Mouse (Mus musculus) stomach, postnatal 0 days (tissue): ENCODE data around the gene Olfr785. TPM values are rescaled to one million over a fixed set of nuclear protein-coding genes. Genes with fewer than 3 reads are reported as not detected.
"Not testable (repeated sequence)": the region's sequence is repeated elsewhere in the genome, so short reads cannot be mapped to it uniquely, and the experiment has no call there.

Experiments
- ATAC-seq: fragments of 200-750 bp; cut with Nextera tagmentation; 2 replicates; pipeline ENCODE4 v1.8.0; 2017; ENCODE audit not compliant: low FRiP score, low TSS enrichment
- DNase-seq: peaks from one replicate; pipeline ENCODE4 v3.0.0-alpha.2; 2016; ENCODE audit warnings: low spot score
- H3K27ac ChIP-seq: fragments of 300-500 bp; sonication (generic); replicated peaks from 2 replicates; pipeline ENCODE4 v1.5.1; 2014; ENCODE audit warnings: mild to moderate bottlenecking, control low read depth
- H3K27me3 ChIP-seq: fragments of 300-500 bp; sonication (generic); 2 replicates; pipeline ENCODE4 v1.6.1; 2014; ENCODE audit warnings: low read length; ENCODE audit not compliant: control insufficient read depth, insufficient read depth
- H3K36me3 ChIP-seq: fragments of 300-500 bp; sonication (generic); 2 replicates; pipeline ENCODE4 v1.6.1; 2014; ENCODE audit warnings: low read length, mixed read lengths; ENCODE audit not compliant: control insufficient read depth, insufficient read depth
- H3K4me1 ChIP-seq: fragments of 300-500 bp; sonication (generic); replicated peaks from 2 replicates; pipeline ENCODE4 v1.6.1; 2014; ENCODE audit warnings: antibody characterized with exemption; ENCODE audit not compliant: control insufficient read depth, insufficient read depth
- H3K4me2 ChIP-seq: fragments of 300-500 bp; sonication (generic); replicated peaks from 2 replicates; pipeline ENCODE4 v1.6.1; 2014; ENCODE audit warnings: low read depth, mild to moderate bottlenecking, control low read depth, moderate library complexity
- H3K4me3 ChIP-seq: fragments of 300-500 bp; sonication (generic); 2 replicates; pipeline ENCODE4 v1.5.1; 2014; ENCODE audit warnings: low read depth, low read length, control low read depth
- H3K9ac ChIP-seq: fragments of 300-500 bp; sonication (generic); 2 replicates; pipeline ENCODE4 v1.6.1; 2014; ENCODE audit warnings: mild to moderate bottlenecking, low read length, control low read depth, mixed read lengths
- H3K9me3 ChIP-seq: fragments of 300-500 bp; sonication (generic); 2 replicates; pipeline ENCODE4 v1.6.1; 2016; ENCODE audit warnings: low read length; ENCODE audit not compliant: control insufficient read depth
- CTCF ChIP-seq: IDR thresholded peaks from 2 replicates; pipeline ENCODE4 v1.5.1; 2016; ENCODE audit warnings: antibody characterized with exemption, low read depth, mild to moderate bottlenecking, moderate library complexity
- EP300 ChIP-seq: optimal IDR thresholded peaks from 2 replicates; pipeline ENCODE3; 2016; ENCODE audit warnings: antibody characterized with exemption
- WGBS: fragments of 180-500 bp; shearing (Covaris S2); extraction: QIAGEN DNeasy Blood & Tissue Kit; methylation state at CpG from one replicate; pipeline ENCODE4 v1.1.7; 2014; 5-methylcytosine and 5-hydroxymethylcytosine counted together
- polyA plus RNA-seq: library from polyadenylated mRNA; unstranded; fragments of >200 nt; fragmentation: Nextera tagmentation; extraction: Ambion mirVana; gene quantifications from 2 replicates; pipeline ENCODE4 v1.2.1, GENCODE M21; 2015

The Olfr785 gene
- not detected in 2 replicates for polyA plus RNA-seq

GRCm38 (mm10) chr10:129405126-129405525 is at the start of gene Olfr785:
Olfr785 (plus strand) TSS chr10:129405426.
- Histone ChIP-seq H3K36me3 (no peaks in the 10 kb centered on the region), H3K4me3 (no peak within 1 kb of the TSS), H3K4me2 (no peak within 1 kb of the TSS), H3K4me1 (no peaks in the 10 kb centered on the region), H3K27me3 (no peaks in the 10 kb centered on the region), H3K27ac (no peak within 1 kb of the TSS), H3K9me3 (no peaks in the 10 kb centered on the region), H3K9ac (no peak within 1 kb of the TSS)
- no peak for DNase-seq
- no peak for ATAC-seq
- 67% methylated on average over 2 of the region's 2 CpGs for WGBS
- TF ChIP-seq EP300, result no peak
- TF ChIP-seq CTCF, result no peak

GRCm38 (mm10) chr10:129356496-129356895 is 48.7 kb upstream of the Olfr785 start:
- not testable (repeated sequence) for H3K4me1 ChIP-seq, H3K4me3 ChIP-seq, H3K9ac ChIP-seq, DNase-seq, H3K27me3 ChIP-seq, H3K27ac ChIP-seq, ATAC-seq, H3K9me3 ChIP-seq, H3K4me2 ChIP-seq, H3K36me3 ChIP-seq
- WGBS, result 79% methylated on average over 4 of the region's 4 CpGs

GRCm38 (mm10) chr10:129357307-129357706 is 47.9 kb upstream of the Olfr785 start:
- Histone ChIP-seq H3K27ac (no peak overlapping the region), H3K36me3 (no peaks in the 10 kb centered on the region), H3K9me3 (no peaks in the 10 kb centered on the region), H3K4me1 (no peaks in the 10 kb centered on the region), H3K9ac (no peak overlapping the region), H3K4me3 (no peak overlapping the region), H3K4me2 (no peak overlapping the region), H3K27me3 (no peaks in the 10 kb centered on the region)
- ATAC-seq, result no peak
- DNase-seq, result no peak
- no peak for TF ChIP-seq EP300
- no peak for TF ChIP-seq CTCF
- WGBS, result 71% methylated on average over 5 of the region's 5 CpGs

GRCm38 (mm10) chr10:129374051-129374450 is 31.2 kb upstream of the Olfr785 start:
- not testable (repeated sequence) for H3K4me3 ChIP-seq, ATAC-seq
- 89% methylated on average over 5 of the region's 5 CpGs for WGBS

GRCm38 (mm10) chr10:129383783-129384182 is 21.4 kb upstream of the Olfr785 start, which contains the start of gene Olfr784:
Olfr784 (plus strand) TSS chr10:129384083.
- Histone ChIP-seq H3K27me3 (no peaks in the 10 kb centered on the region), H3K9ac (no peak within 1 kb of the TSS), H3K4me2 (no peak within 1 kb of the TSS), H3K36me3 (no peaks in the 10 kb centered on the region), H3K27ac (no peak within 1 kb of the TSS), H3K4me3 (no peak within 1 kb of the TSS), H3K4me1 (no peaks in the 10 kb centered on the region), H3K9me3 (no peaks in the 10 kb centered on the region)
- DNase-seq, result no peak
- no peak for ATAC-seq
- TF ChIP-seq CTCF, result no peak
- TF ChIP-seq EP300, result no peak

More at GRCm38 (mm10) chr10:129374051-129374450, 31.2 kb upstream of the Olfr785 start:
- DNase-seq, H3K9ac ChIP-seq, H3K9me3 ChIP-seq, H3K27me3 ChIP-seq, H3K27ac ChIP-seq, H3K36me3 ChIP-seq, H3K4me2 ChIP-seq, H3K4me1 ChIP-seq: not testable (repeated sequence)

GRCm38 (mm10) chr10:129400892-129401291 is 4.3 kb upstream of the Olfr785 start:
- Histone ChIP-seq H3K9ac (no peak overlapping the region), H3K9me3 (no peaks in the 10 kb centered on the region), H3K4me1 (no peaks in the 10 kb centered on the region), H3K36me3 (no peaks in the 10 kb centered on the region), H3K27me3 (no peaks in the 10 kb centered on the region), H3K27ac (no peak overlapping the region), H3K4me3 (no peak overlapping the region), H3K4me2 (no peak overlapping the region)
- DNase-seq, result no peak
- TF ChIP-seq CTCF, result no peak
- TF ChIP-seq EP300, result no peak
- 48% methylated on average over 5 of the region's 5 CpGs for WGBS
- ATAC-seq, result no peak
